Mouse (Mus musculus): Measurements from ENCODE around the gene Jak2. TPM values are rescaled to one million over a fixed set of nuclear protein-coding genes. Genes with fewer than 3 reads are reported as not detected.

Jak2 gene
- polyA plus RNA-seq (2014; fragmentation: Illumina TruSeq; extraction: RNeasy Lipid Tissue Mini Kit (QIAGEN cat#74804); ENCODE audit: insufficient read depth, low read depth, low replicate concordance): 14.0 TPM

GRCm38 (mm10) chr19:29251191-29251957, at the start of gene Jak2:
TSS of gene Jak2 (plus strand) at chr19:29251828.

GRCm38 (mm10) chr19:29325053-29325851, 73.6 kb downstream of the Jak2 start, which contains the start of gene Insl6:
TSS of gene Insl6 (minus strand) at chr19:29325356.

GRCm38 (mm10) chr19:29334068-29334745, 82.6 kb downstream of the Jak2 start, which contains the start of gene Rln1:
TSS of gene Rln1 (minus strand) at chr19:29334670.

Other genes with a start within 250 kb of the Jak2 start
- 53.1 TPM for gene Ak3, start 203.9 kb upstream of the Jak2 start, polyA plus RNA-seq (2014; fragmentation: Illumina TruSeq; extraction: RNeasy Lipid Tissue Mini Kit (QIAGEN cat#74804); ENCODE audit: insufficient read depth, low read depth, low replicate concordance)
- 13.8 TPM for gene Rcl1, start 150.5 kb upstream of the Jak2 start, polyA plus RNA-seq (2014; fragmentation: Illumina TruSeq; extraction: RNeasy Lipid Tissue Mini Kit (QIAGEN cat#74804); ENCODE audit: insufficient read depth, low read depth, low replicate concordance)
- 1.0 TPM for gene Insl6, start 73.5 kb downstream of the Jak2 start, polyA plus RNA-seq (2014; fragmentation: Illumina TruSeq; extraction: RNeasy Lipid Tissue Mini Kit (QIAGEN cat#74804); ENCODE audit: insufficient read depth, low read depth, low replicate concordance)
- gene Rln1, start 82.8 kb downstream of the Jak2 start, polyA plus RNA-seq (2014; fragmentation: Illumina TruSeq; extraction: RNeasy Lipid Tissue Mini Kit (QIAGEN cat#74804); ENCODE audit: insufficient read depth, low read depth, low replicate concordance): not detected
- gene Plgrkt, start 115.6 kb downstream of the Jak2 start, polyA plus RNA-seq (2014; fragmentation: Illumina TruSeq; extraction: RNeasy Lipid Tissue Mini Kit (QIAGEN cat#74804); ENCODE audit: insufficient read depth, low read depth, low replicate concordance): 43.1 TPM
- gene Cd274, start 115.6 kb downstream of the Jak2 start, polyA plus RNA-seq (2014; fragmentation: Illumina TruSeq; extraction: RNeasy Lipid Tissue Mini Kit (QIAGEN cat#74804); ENCODE audit: insufficient read depth, low read depth, low replicate concordance): 4.9 TPM
- 0.51 TPM for gene Pdcd1lg2, start 159.1 kb downstream of the Jak2 start, polyA plus RNA-seq (2014; fragmentation: Illumina TruSeq; extraction: RNeasy Lipid Tissue Mini Kit (QIAGEN cat#74804); ENCODE audit: insufficient read depth, low read depth, low replicate concordance)